Mouse (Mus musculus) spleen, adult 2 months (tissue): ENCODE measurements around the gene Trim30a.
A peak's percentile ranks its signal among the peaks of the same experiment; 100 is the strongest.

ENCODE experiments used
- CTCF ChIP-seq: fragments of 200-500 bp; IDR thresholded peaks from 2 replicates; pipeline ENCODE4 v1.5.1; 2011; ENCODE audit warnings: mild to moderate bottlenecking, inconsistent platforms; ENCODE audit not compliant: insufficient read depth, insufficient read length, insufficient replicate concordance; ENCODE audit errors: extremely low read depth
- POLR2A ChIP-seq: fragments of 200-500 bp; IDR thresholded peaks from 2 replicates; pipeline ENCODE4 v1.6.1; 2011; ENCODE audit warnings: low read depth, low read length, inconsistent platforms

- TF ChIP-seq POLR2A (no peak), CTCF (peak; percentile 18; the same call in 1 of the 2 replicates)
These were observed at the start of gene Trim30a for GRCm38 (mm10) chr7:104465065-104465744.
